Mouse (Mus musculus): ENCODE results near the gene Rnf150. TPM values are rescaled to one million over a fixed set of nuclear protein-coding genes. Genes with fewer than 3 reads are reported as not detected.

Rnf150 gene
- total RNA-seq, 2 experiments from 2014 or later, result 26.0 to 34.8 TPM

- Histone ChIP-seq H3K27ac (no peak overlapping the region), H3K4me3 (no peak overlapping the region)
- DNase-seq, result no peak
- intact Hi-C loops (cut with DNase I), result no loop called here
- TF ChIP-seq CTCF (IDR thresholded peaks at IDR 0.05), result no peak
These were observed 227.3 kb downstream of the Rnf150 start for GRCm38 (mm10) chr8:83090446-83090845.

GRCm38 (mm10) chr8:83100041-83100440 is 236.9 kb downstream of the Rnf150 start:
- no peak overlapping the region for H3K4me3 ChIP-seq
- intact Hi-C loops (cut with DNase I), result loop anchor here (5.0 kb wide), 1 partner anchor 242 kb away; no protein-coding TSS in a partner anchor
- no peak overlapping the region for H3K27ac ChIP-seq
- no peak for DNase-seq
- TF ChIP-seq CTCF (IDR thresholded peaks at IDR 0.05), result peak; percentile 61

GRCm38 (mm10) chr8:83102957-83103510 is 239.9 kb downstream of the Rnf150 start:
- H3K27ac ChIP-seq, result no peak overlapping the region
- DNase-seq, result no peak
- no peak overlapping the region for H3K4me3 ChIP-seq
- intact Hi-C loops (cut with DNase I), result loop anchor here (5.0 kb wide), 1 partner anchor 239 kb away; no protein-coding TSS in a partner anchor
- no peak for TF ChIP-seq CTCF (IDR thresholded peaks at IDR 0.05)

- no peak for TF ChIP-seq CTCF (IDR thresholded peaks at IDR 0.05)
- intact Hi-C loops (cut with DNase I), result loop anchor here (5.0 kb wide), 1 partner anchor 238 kb away; no protein-coding TSS in a partner anchor
- Histone ChIP-seq H3K4me3 (no peak overlapping the region), H3K27ac (no peak overlapping the region)
- no peak for DNase-seq
These were observed 240.8 kb downstream of the Rnf150 start for GRCm38 (mm10) chr8:83103968-83104367.

GRCm38 (mm10) chr8:83109756-83110155 is 246.6 kb downstream of the Rnf150 start:
- intact Hi-C loops (cut with DNase I), result no loop called here

GRCm38 (mm10) chr8:83110177-83110576 is 247.0 kb downstream of the Rnf150 start:
- no peak overlapping the region for H3K27ac ChIP-seq
- DNase-seq, result no peak
- intact Hi-C loops (cut with DNase I), result no loop called here
- H3K4me3 ChIP-seq, result no peak overlapping the region
- no peak for TF ChIP-seq CTCF (IDR thresholded peaks at IDR 0.05)

More at GRCm38 (mm10) chr8:83109756-83110155, 246.6 kb downstream of the Rnf150 start:
- Histone ChIP-seq H3K27ac (no peak overlapping the region), H3K4me3 (no peak overlapping the region)
- no peak for DNase-seq
- TF ChIP-seq CTCF (IDR thresholded peaks at IDR 0.05), result no peak

- H3K27ac ChIP-seq, result no peak overlapping the region
- intact Hi-C loops (cut with DNase I), result no loop called here
These were observed 271.9 kb downstream of the Rnf150 start for GRCm38 (mm10) chr8:83135086-83135485.

GRCm38 (mm10) chr8:83140068-83140467 is 276.9 kb downstream of the Rnf150 start:
- intact Hi-C loops (cut with DNase I), result no loop called here
- no peak for DNase-seq
- no peak for TF ChIP-seq CTCF (IDR thresholded peaks at IDR 0.05)
- Histone ChIP-seq H3K4me3 (no peak overlapping the region), H3K27ac (peak overlapping the region; percentile 31; the same call in 1 of the 2 replicates)

More at GRCm38 (mm10) chr8:83135086-83135485, 271.9 kb downstream of the Rnf150 start:
- no peak overlapping the region for H3K4me3 ChIP-seq
- TF ChIP-seq CTCF (IDR thresholded peaks at IDR 0.05), result no peak
- DNase-seq, result no peak

- intact Hi-C loops (cut with DNase I), result no loop called here
- no peak overlapping the region for H3K27ac ChIP-seq
- H3K4me3 ChIP-seq, result no peak overlapping the region
- no peak for TF ChIP-seq CTCF (IDR thresholded peaks at IDR 0.05)
- no peak for DNase-seq
These were observed 277.6 kb downstream of the Rnf150 start for GRCm38 (mm10) chr8:83140701-83141111.

Other genes with a start within 250 kb of the Rnf150 start
- 10 to 100 TPM; 19.0 to 19.4 TPM for gene Zfp330, start 89.2 kb upstream of the Rnf150 start, total RNA-seq (2021)